Mouse (Mus musculus): ENCODE data around the gene Lce6a. TPM values are rescaled to one million over a fixed set of nuclear protein-coding genes. Genes with fewer than 3 reads are reported as not detected.

Lce6a gene
- polyA plus RNA-seq, 1 experiment from 2014 or later, result not detected

Other genes starting within 250 kb of the Lce6a start
- gene Sprr2h, start 236.0 kb downstream of the Lce6a start, polyA plus RNA-seq (2015; fragmentation: Nextera tagmentation; extraction: Ambion mirVana), result not detected in 2 replicates
- gene Sprr2i, start 213.7 kb downstream of the Lce6a start, polyA plus RNA-seq (2015; fragmentation: Nextera tagmentation; extraction: Ambion mirVana), result not detected in 2 replicates
- not detected in 2 replicates for gene Sprr2j-ps, start 203.6 kb downstream of the Lce6a start, polyA plus RNA-seq (2015; fragmentation: Nextera tagmentation; extraction: Ambion mirVana)
- gene Gm9774, start 192.2 kb downstream of the Lce6a start, polyA plus RNA-seq (2015; fragmentation: Nextera tagmentation; extraction: Ambion mirVana), result 6.5 and 6.8 TPM in 2 replicates
- not detected in 2 replicates for gene Sprr2k, start 189.1 kb downstream of the Lce6a start, polyA plus RNA-seq (2015; fragmentation: Nextera tagmentation; extraction: Ambion mirVana)
- not detected in 2 replicates for gene Sprr1b, start 182.9 kb downstream of the Lce6a start, polyA plus RNA-seq (2015; fragmentation: Nextera tagmentation; extraction: Ambion mirVana)
- gene Sprr3, start 162.9 kb downstream of the Lce6a start, polyA plus RNA-seq (2015; fragmentation: Nextera tagmentation; extraction: Ambion mirVana), result not detected in 2 replicates
- gene Sprr1a, start 135.8 kb downstream of the Lce6a start, polyA plus RNA-seq (2015; fragmentation: Nextera tagmentation; extraction: Ambion mirVana), result 0.19 and 0.31 TPM in 2 replicates
- not detected in 2 replicates for gene Sprr4, start 121.2 kb downstream of the Lce6a start, polyA plus RNA-seq (2015; fragmentation: Nextera tagmentation; extraction: Ambion mirVana)
- not detected in 2 replicates for gene 2310046K23Rik, start 87.1 kb downstream of the Lce6a start, polyA plus RNA-seq (2015; fragmentation: Nextera tagmentation; extraction: Ambion mirVana)
- not detected in 2 replicates for gene Ivl, start 47.9 kb downstream of the Lce6a start, polyA plus RNA-seq (2015; fragmentation: Nextera tagmentation; extraction: Ambion mirVana)
- gene Smcp, start 32.7 kb downstream of the Lce6a start, polyA plus RNA-seq (2015; fragmentation: Nextera tagmentation; extraction: Ambion mirVana), result not detected in 2 replicates
- not detected in 2 replicates for gene 2210017I01Rik, start 14.2 kb downstream of the Lce6a start, polyA plus RNA-seq (2015; fragmentation: Nextera tagmentation; extraction: Ambion mirVana)
- gene Lce1a1, start 26.6 kb upstream of the Lce6a start, polyA plus RNA-seq (2015; fragmentation: Nextera tagmentation; extraction: Ambion mirVana), result not detected in 2 replicates
- not detected in 2 replicates for gene Lce1b, start 35.3 kb upstream of the Lce6a start, polyA plus RNA-seq (2015; fragmentation: Nextera tagmentation; extraction: Ambion mirVana)
- not detected in 2 replicates for gene Lce1a2, start 48.7 kb upstream of the Lce6a start, polyA plus RNA-seq (2015; fragmentation: Nextera tagmentation; extraction: Ambion mirVana)
- gene Lce1c, start 57.6 kb upstream of the Lce6a start, polyA plus RNA-seq (2015; fragmentation: Nextera tagmentation; extraction: Ambion mirVana), result not detected in 2 replicates
- gene Lce1d, start 65.5 kb upstream of the Lce6a start, polyA plus RNA-seq (2015; fragmentation: Nextera tagmentation; extraction: Ambion mirVana), result not detected in 2 replicates
- not detected in 2 replicates for gene Lce1e, start 87.4 kb upstream of the Lce6a start, polyA plus RNA-seq (2015; fragmentation: Nextera tagmentation; extraction: Ambion mirVana)
- not detected in 2 replicates for gene Lce1f, start 98.7 kb upstream of the Lce6a start, polyA plus RNA-seq (2015; fragmentation: Nextera tagmentation; extraction: Ambion mirVana)
- not detected in 2 replicates for gene Gm38119, start 117.4 kb upstream of the Lce6a start, polyA plus RNA-seq (2015; fragmentation: Nextera tagmentation; extraction: Ambion mirVana)
- gene Lce1g, start 130.7 kb upstream of the Lce6a start, polyA plus RNA-seq (2015; fragmentation: Nextera tagmentation; extraction: Ambion mirVana), result not detected in 2 replicates
- gene Lce1h, start 143.4 kb upstream of the Lce6a start, polyA plus RNA-seq (2015; fragmentation: Nextera tagmentation; extraction: Ambion mirVana), result not detected in 2 replicates
- gene Lce1i, start 157.2 kb upstream of the Lce6a start, polyA plus RNA-seq (2015; fragmentation: Nextera tagmentation; extraction: Ambion mirVana), result not detected in 2 replicates
- gene Lce1j, start 168.9 kb upstream of the Lce6a start, polyA plus RNA-seq (2015; fragmentation: Nextera tagmentation; extraction: Ambion mirVana), result not detected in 2 replicates
- gene Lce1k, start 186.2 kb upstream of the Lce6a start, polyA plus RNA-seq (2015; fragmentation: Nextera tagmentation; extraction: Ambion mirVana), result not detected in 2 replicates
- gene Kprp, start 205.6 kb upstream of the Lce6a start, polyA plus RNA-seq (2015; fragmentation: Nextera tagmentation; extraction: Ambion mirVana), result not detected in 2 replicates
- gene Lce1l, start 229.6 kb upstream of the Lce6a start, polyA plus RNA-seq (2015; fragmentation: Nextera tagmentation; extraction: Ambion mirVana), result not detected in 2 replicates
- not detected in 2 replicates for gene 2310050C09Rik, start 248.6 kb upstream of the Lce6a start, polyA plus RNA-seq (2015; fragmentation: Nextera tagmentation; extraction: Ambion mirVana)